Mouse (Mus musculus): Measurements from ENCODE around the gene Gm47791. TPM values are rescaled to one million over a fixed set of nuclear protein-coding genes. Genes with fewer than 3 reads are reported as not detected.

The Gm47791 gene
- polyA plus RNA-seq, 1 experiment = not detected

DNA sequence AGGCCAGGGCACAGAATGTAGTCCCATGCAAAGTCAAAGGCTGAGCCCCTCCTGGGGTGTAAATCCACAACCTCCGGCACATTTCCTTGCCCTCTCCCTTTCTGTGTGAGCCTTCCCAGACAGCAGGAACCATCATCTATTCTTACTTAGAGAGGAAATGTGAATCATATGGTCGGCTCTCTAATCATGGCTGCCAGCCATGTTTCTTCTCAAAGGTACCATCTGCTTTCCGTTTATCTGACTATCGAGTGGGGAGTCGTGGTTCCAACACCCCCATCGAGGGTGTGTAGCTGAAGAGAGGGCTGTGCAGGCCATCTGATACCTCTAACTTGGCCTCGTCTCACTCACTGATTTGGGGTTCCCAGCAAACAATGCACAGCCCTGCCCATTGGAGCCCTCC, 17.0 kb upstream of the Gm47791 start:
- H3K27me3 ChIP-seq (ENCODE audit: control insufficient read depth, insufficient read depth, low read length) = no peaks in the 10 kb centered on the region
- no peak overlapping the region for H3K4me3 ChIP-seq (ENCODE audit: low read depth, low read length)
- peaks cover 9% of the 10 kb centered on the region for H3K4me1 ChIP-seq (ENCODE audit: control insufficient read depth, insufficient read depth, insufficient read length, low read length)
- no peaks in the 10 kb centered on the region for H3K36me3 ChIP-seq (ENCODE audit: control insufficient read depth, insufficient read depth, low read length)
- H3K27ac ChIP-seq (ENCODE audit: insufficient read depth, low read depth, low read length) = no peak overlapping the region
- 69% methylated on average over 7 of the region's 7 CpGs for WGBS
- TF ChIP-seq POLR2A (IDR thresholded peaks at IDR 0.05; ENCODE audit: low read depth, low read length) (no peak), CTCF (IDR thresholded peaks at IDR 0.05; ENCODE audit: extremely low read depth, insufficient read length, insufficient replicate concordance, low read depth, low read length) (no peak)

DNA sequence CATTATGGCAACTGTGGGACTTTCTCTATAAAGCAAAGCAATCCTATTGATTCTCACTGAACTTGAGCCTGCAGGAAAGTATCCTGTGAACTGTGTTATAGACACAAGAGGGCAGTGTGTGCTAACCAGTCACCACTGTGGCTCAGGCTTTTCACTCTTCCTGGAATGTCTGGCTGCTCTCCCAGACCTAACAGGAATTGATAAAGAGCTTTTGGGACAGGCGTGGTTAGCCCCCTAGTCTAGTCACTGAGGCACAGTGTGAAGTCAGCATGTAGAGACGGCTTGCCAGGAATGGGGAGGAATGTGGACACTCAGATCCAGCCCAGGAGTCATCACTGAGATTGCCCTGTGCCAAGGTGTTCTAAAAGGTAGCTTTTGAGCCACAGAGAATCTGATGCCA, 16.4 kb upstream of the Gm47791 start:
- 0% methylated on average over 2 of the region's 2 CpGs for WGBS
- Histone ChIP-seq H3K4me3 (ENCODE audit: low read depth, low read length) (no peak overlapping the region), H3K4me1 (ENCODE audit: control insufficient read depth, insufficient read depth, insufficient read length, low read length) (peaks cover 14% of the 10 kb centered on the region), H3K27ac (ENCODE audit: insufficient read depth, low read depth, low read length) (no peak overlapping the region), H3K27me3 (ENCODE audit: control insufficient read depth, insufficient read depth, low read length) (no peaks in the 10 kb centered on the region), H3K36me3 (ENCODE audit: control insufficient read depth, insufficient read depth, low read length) (no peaks in the 10 kb centered on the region)
- TF ChIP-seq CTCF (IDR thresholded peaks at IDR 0.05; ENCODE audit: extremely low read depth, insufficient read length, insufficient replicate concordance, low read depth, low read length) (peak; percentile 59; the same call in 1 of the 2 replicates), POLR2A (IDR thresholded peaks at IDR 0.05; ENCODE audit: low read depth, low read length) (no peak)

DNA sequence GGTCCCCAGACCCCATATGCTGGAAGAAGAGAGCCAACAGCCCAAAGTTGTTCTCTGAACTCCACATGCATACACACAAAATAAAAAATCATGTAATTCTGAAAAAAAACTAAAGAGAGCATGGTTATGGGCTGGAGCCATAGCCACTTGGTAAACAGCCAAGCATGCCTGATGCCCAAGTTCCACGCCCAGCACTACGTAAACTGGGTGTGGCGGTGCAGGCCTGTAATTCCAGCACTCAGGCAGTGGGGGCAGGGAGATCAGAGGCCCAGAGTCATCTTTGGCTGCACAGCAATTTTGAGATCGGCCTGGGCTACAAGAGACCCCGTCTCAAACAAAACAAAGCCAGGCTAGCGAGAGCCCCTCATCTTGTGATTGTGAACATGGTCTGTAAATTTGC, 14.5 kb upstream of the Gm47791 start:
- H3K36me3 ChIP-seq (ENCODE audit: control insufficient read depth, insufficient read depth, low read length) = no peaks in the 10 kb centered on the region
- no peaks in the 10 kb centered on the region for H3K27me3 ChIP-seq (ENCODE audit: control insufficient read depth, insufficient read depth, low read length)
- WGBS = 32% methylated on average over 6 of the region's 6 CpGs
- peaks cover 18% of the 10 kb centered on the region for H3K4me1 ChIP-seq (ENCODE audit: control insufficient read depth, insufficient read depth, insufficient read length, low read length)
- H3K27ac ChIP-seq (ENCODE audit: insufficient read depth, low read depth, low read length) = peak overlapping the region; percentile 70
- H3K4me3 ChIP-seq (ENCODE audit: low read depth, low read length) = no peak overlapping the region
- no peak for TF ChIP-seq POLR2A (IDR thresholded peaks at IDR 0.05; ENCODE audit: low read depth, low read length)
- no peak for TF ChIP-seq CTCF (IDR thresholded peaks at IDR 0.05; ENCODE audit: extremely low read depth, insufficient read length, insufficient replicate concordance, low read depth, low read length)

DNA sequence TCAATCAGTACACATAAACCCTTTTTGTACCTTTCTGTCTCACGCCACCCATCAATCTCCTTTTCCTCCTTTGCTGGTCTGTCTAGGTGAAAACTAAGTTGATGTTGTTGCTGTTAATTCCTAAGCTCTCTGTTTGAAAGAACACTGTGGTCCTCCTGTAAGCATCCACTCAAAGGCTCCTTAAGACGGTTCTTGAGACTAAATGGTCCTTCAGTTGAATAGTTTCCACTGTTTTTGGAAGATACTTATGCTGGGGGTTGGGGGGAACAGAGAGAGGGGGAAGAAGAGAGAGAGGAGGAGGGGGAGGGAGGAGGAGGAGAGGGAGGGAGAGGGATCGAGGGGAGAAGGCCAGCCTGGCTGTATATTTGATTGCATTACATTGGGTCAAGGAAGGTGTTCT, 12.5 kb upstream of the Gm47791 start:
- H3K27ac ChIP-seq (ENCODE audit: insufficient read depth, low read depth, low read length) = no peak overlapping the region
- no peak overlapping the region for H3K4me3 ChIP-seq (ENCODE audit: low read depth, low read length)
- H3K36me3 ChIP-seq (ENCODE audit: control insufficient read depth, insufficient read depth, low read length) = no peaks in the 10 kb centered on the region
- H3K27me3 ChIP-seq (ENCODE audit: control insufficient read depth, insufficient read depth, low read length) = no peaks in the 10 kb centered on the region
- no peak for TF ChIP-seq POLR2A (IDR thresholded peaks at IDR 0.05; ENCODE audit: low read depth, low read length)
- no peak for TF ChIP-seq CTCF (IDR thresholded peaks at IDR 0.05; ENCODE audit: extremely low read depth, insufficient read length, insufficient replicate concordance, low read depth, low read length)
- WGBS = 77% methylated on average over 3 of the region's 3 CpGs
- peaks cover 31% of the 10 kb centered on the region for H3K4me1 ChIP-seq (ENCODE audit: control insufficient read depth, insufficient read depth, insufficient read length, low read length)

DNA sequence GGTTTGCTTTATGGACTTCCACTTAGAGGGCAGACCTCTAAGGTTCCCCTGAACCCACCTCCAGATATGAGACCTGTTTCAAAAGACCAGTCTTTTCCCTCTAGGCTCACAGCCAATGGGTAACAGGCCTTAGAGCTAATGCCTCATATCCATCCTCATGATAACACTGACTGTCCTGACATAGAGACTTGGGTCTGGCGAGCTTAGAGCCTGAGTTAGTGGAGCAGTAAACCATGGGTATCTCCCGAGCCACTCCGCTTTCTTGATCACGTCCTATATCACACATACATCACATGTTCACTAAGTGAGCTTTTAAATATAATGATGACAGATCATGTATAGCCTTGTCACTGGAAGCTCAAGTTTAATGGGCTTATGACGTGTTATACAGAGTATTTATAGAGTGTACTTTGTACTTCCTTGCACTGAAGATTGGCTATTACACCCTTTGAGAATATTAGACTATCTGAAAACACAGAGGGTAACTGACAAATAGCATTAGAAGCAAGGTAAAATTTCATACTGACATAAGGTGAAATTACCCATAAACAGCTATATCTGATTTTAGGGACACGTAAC, 8.4 kb upstream of the Gm47791 start:
- peak overlapping the region; percentile 55 for H3K27ac ChIP-seq (ENCODE audit: insufficient read depth, low read depth, low read length)
- H3K4me1 ChIP-seq (ENCODE audit: control insufficient read depth, insufficient read depth, insufficient read length, low read length) = peaks cover 21% of the 10 kb centered on the region; the same call in 1 of the 2 replicates
- 38% methylated on average over 6 of the region's 6 CpGs for WGBS
- TF ChIP-seq POLR2A (IDR thresholded peaks at IDR 0.05; ENCODE audit: low read depth, low read length) = no peak
- no peak for TF ChIP-seq CTCF (IDR thresholded peaks at IDR 0.05; ENCODE audit: extremely low read depth, insufficient read length, insufficient replicate concordance, low read depth, low read length)
- no peaks in the 10 kb centered on the region for H3K27me3 ChIP-seq (ENCODE audit: control insufficient read depth, insufficient read depth, low read length)
- H3K4me3 ChIP-seq (ENCODE audit: low read depth, low read length) = no peak overlapping the region
- no peaks in the 10 kb centered on the region for H3K36me3 ChIP-seq (ENCODE audit: control insufficient read depth, insufficient read depth, low read length)

DNA sequence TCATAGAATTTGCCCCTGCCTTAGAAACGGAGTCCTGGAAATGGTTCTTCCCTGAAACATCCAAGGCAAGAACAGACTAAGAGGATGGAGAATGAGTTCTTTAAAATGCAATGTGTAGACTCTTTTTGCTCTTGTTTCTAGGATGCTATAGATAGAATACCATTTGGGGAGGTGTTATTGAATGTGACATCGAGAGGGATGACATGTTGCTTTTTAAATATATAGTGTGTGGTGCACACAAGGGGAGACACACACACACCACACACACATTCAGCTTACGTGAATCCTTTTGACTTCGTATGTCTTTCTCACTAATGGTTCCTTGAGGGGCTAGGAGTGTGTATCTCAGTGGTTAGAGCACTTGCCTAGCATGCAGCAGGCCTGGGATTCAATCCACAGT, 4.2 kb upstream of the Gm47791 start:
- TF ChIP-seq CTCF (IDR thresholded peaks at IDR 0.05; ENCODE audit: extremely low read depth, insufficient read length, insufficient replicate concordance, low read depth, low read length) (no peak), POLR2A (IDR thresholded peaks at IDR 0.05; ENCODE audit: low read depth, low read length) (no peak)
- no peak overlapping the region for H3K4me3 ChIP-seq (ENCODE audit: low read depth, low read length)
- H3K27me3 ChIP-seq (ENCODE audit: control insufficient read depth, insufficient read depth, low read length) = no peaks in the 10 kb centered on the region
- H3K36me3 ChIP-seq (ENCODE audit: control insufficient read depth, insufficient read depth, low read length) = no peaks in the 10 kb centered on the region
- H3K27ac ChIP-seq (ENCODE audit: insufficient read depth, low read depth, low read length) = no peak overlapping the region
- H3K4me1 ChIP-seq (ENCODE audit: control insufficient read depth, insufficient read depth, insufficient read length, low read length) = peaks cover 15% of the 10 kb centered on the region; the same call in 1 of the 2 replicates
- 97% methylated on average over 4 of the region's 4 CpGs for WGBS

DNA sequence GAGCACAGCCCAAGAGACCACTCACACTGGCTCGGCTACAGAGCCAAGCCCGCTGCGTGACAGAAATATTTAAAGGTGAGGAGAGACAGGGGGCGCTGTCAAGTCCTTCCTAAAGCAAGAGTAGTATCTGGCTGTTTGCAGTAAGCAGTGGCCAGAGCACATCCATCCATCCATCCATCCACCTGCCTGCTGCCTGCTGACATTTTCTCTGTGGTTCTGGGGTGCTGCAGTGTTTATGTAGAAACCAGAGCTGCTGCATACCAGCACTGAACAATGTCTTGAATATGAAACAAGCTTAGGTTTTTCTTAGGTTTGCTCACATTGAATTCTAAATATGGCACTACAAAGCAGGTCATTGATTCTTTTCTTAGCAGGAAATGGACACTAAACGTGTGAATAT, 2.2 kb upstream of the Gm47791 start:
- TF ChIP-seq CTCF (IDR thresholded peaks at IDR 0.05; ENCODE audit: extremely low read depth, insufficient read length, insufficient replicate concordance, low read depth, low read length) = no peak
- TF ChIP-seq POLR2A (IDR thresholded peaks at IDR 0.05; ENCODE audit: low read depth, low read length) = no peak
- no peaks in the 10 kb centered on the region for H3K27me3 ChIP-seq (ENCODE audit: control insufficient read depth, insufficient read depth, low read length)
- H3K36me3 ChIP-seq (ENCODE audit: control insufficient read depth, insufficient read depth, low read length) = no peaks in the 10 kb centered on the region
- H3K4me3 ChIP-seq (ENCODE audit: low read depth, low read length) = no peak overlapping the region
- peaks cover 2% of the 10 kb centered on the region; the same call in 1 of the 2 replicates for H3K4me1 ChIP-seq (ENCODE audit: control insufficient read depth, insufficient read depth, insufficient read length, low read length)
- WGBS = 89% methylated on average over 5 of the region's 5 CpGs
- H3K27ac ChIP-seq (ENCODE audit: insufficient read depth, low read depth, low read length) = no peak overlapping the region
